Mouse (Mus musculus): ENCODE data around the gene Eef1g.

GRCm38 (mm10) chr19:9027795-9028194 is 61.0 kb downstream of the Eef1g start:
- TF ChIP-seq POLR2A (IDR thresholded peaks at IDR 0.05; ENCODE audit: insufficient read depth, low read depth, low read length) (0 out of 2 replicates have a peak, but pooled peaks have one; percentile 22), CTCF (IDR thresholded peaks at IDR 0.05) (no peak), EP300 (IDR thresholded peaks at IDR 0.05; ENCODE audit: insufficient read depth, low read depth, low read length) (peak; percentile 84)

Measured in heart, adult 2 months (tissue).